12 mouse cellular contexts compared by ENCODE assay signal in genomic region chr5:101558279-101558987, GRCm38 (mm10).
DNase-seq lines count a peak whose midpoint lies in the region; ATAC-seq and TF ChIP-seq lines count a peak whose summit lies in the region.
"Had no signal": no experiment of that assay in that cellular context is flagged by ENCODE, and none has a peak within 500 bp of the region (broad histone marks: within the 10 kb centered on the region; RNA-seq: fewer than 3 reads in every experiment).

No protein-coding gene starts in this region.

- no peak overlapping the region for H3K9ac ChIP-seq in lung, embryonic 16.5 days (ENCODE audit: low read length)
- no peak overlapping the region for H3K9ac ChIP-seq in intestine, postnatal 0 days (ENCODE audit: low read depth, low read length)

- H3K4me2 ChIP-seq in lung, embryonic 16.5 days (ENCODE audit: low read depth, low read length), result no peak overlapping the region
- H3K4me2 ChIP-seq in intestine, postnatal 0 days (replicated peaks; ENCODE audit: low read depth), result no peak overlapping the region

- no peaks in the 10 kb centered on the region for H3K27me3 ChIP-seq in lung, embryonic 16.5 days (ENCODE audit: control insufficient read depth, insufficient read depth, low read depth, low read length)
- no peaks in the 10 kb centered on the region for H3K27me3 ChIP-seq in intestine, postnatal 0 days (replicated peaks; ENCODE audit: control insufficient read depth, insufficient read depth, low read length)

- no peaks in the 10 kb centered on the region for H3K36me3 ChIP-seq in lung, embryonic 16.5 days (ENCODE audit: control insufficient read depth, insufficient read depth, low read length)
- H3K36me3 ChIP-seq in intestine, postnatal 0 days (ENCODE audit: control insufficient read depth, insufficient read depth), result no peaks in the 10 kb centered on the region

- TF ChIP-seq CTCF in intestine, postnatal 0 days (IDR thresholded peaks at IDR 0.05; ENCODE audit: low read depth), result no peak

- WGBS in lung, embryonic 16.5 days, result 36% methylated on average over 13 of the region's 13 CpGs
- WGBS in intestine, postnatal 0 days, result 54% methylated on average over 13 of the region's 13 CpGs

- no peaks in the 10 kb centered on the region for H3K9me3 ChIP-seq in lung, embryonic 16.5 days (ENCODE audit: control insufficient read depth, low read length)
- no peaks in the 10 kb centered on the region for H3K9me3 ChIP-seq in intestine, postnatal 0 days (ENCODE audit: control insufficient read depth)

- H3K4me3 ChIP-seq in lung, embryonic 16.5 days (ENCODE audit: low read length), result no peak overlapping the region
- H3K4me3 ChIP-seq in intestine, postnatal 0 days (ENCODE audit: low read depth, low read length), result no peak overlapping the region

- peak overlapping the region; percentile 43; the same call in 1 of the 2 replicates for H3K27ac ChIP-seq in lung, embryonic 16.5 days (ENCODE audit: low read length)
- H3K27ac ChIP-seq in intestine, postnatal 0 days (ENCODE audit: low read depth, low read length), result no peak overlapping the region
- H3K27ac ChIP-seq: macrophage had no signal

- ATAC-seq in lung, embryonic 16.5 days (ENCODE audit: low read depth), result peak; percentile 90
- ATAC-seq in intestine, postnatal 0 days, result no peak
- ATAC-seq: intestine, embryonic 16.5 days had no signal

- no peaks in the 10 kb centered on the region for H3K4me1 ChIP-seq in lung, embryonic 16.5 days (replicated peaks; ENCODE audit: control insufficient read depth, insufficient read depth, low read length)
- H3K4me1 ChIP-seq in intestine, postnatal 0 days (replicated peaks; ENCODE audit: control insufficient read depth, insufficient read depth, low read length), result no peaks in the 10 kb centered on the region

- intact Hi-C loops in left cerebral cortex, postnatal 4 days (cut with DNase I), result no loop called here

- DNase-seq in adrenal gland, postnatal 25 days, result peak; percentile 6
- no peak for DNase-seq in adrenal gland, adult (ENCODE audit: inconsistent age in 2 of 2, low spot score in 1 of 2)
- peak; percentile 74 for DNase-seq in left cerebral cortex, postnatal 4 days
- no peak for DNase-seq in left cerebral cortex, adult 8-10 months (ENCODE audit: low spot score in 2 of 2)
- DNase-seq in cerebellum, adult 9-11 months, result peak; percentile 52
- DNase-seq in adrenal gland, postnatal 36 days, result no peak
- DNase-seq: gastrocnemius, postnatal 36 days; thymus, postnatal 4 days had no signal

Comparison
In these comparisons a context has a peak if more than half of its experiments do, and no peak if none do; other contexts are left out.
1. DNase-seq: peak in adrenal gland, postnatal 25 days (single experiment), left cerebral cortex, postnatal 4 days (single experiment) and cerebellum, adult 9-11 months (single experiment); none in adrenal gland, adult (0 of 2), left cerebral cortex, adult 8-10 months (0 of 2) and adrenal gland, postnatal 36 days (0 of 2).